Mouse (Mus musculus): ENCODE measurements at regions not wholly inside any gene's neighbourhood (a gene's known extent, or its start where the extent isn't known, plus 50 kb on each side); places are given as distances from the start of the nearest gene placed in this dataset.

DNA sequence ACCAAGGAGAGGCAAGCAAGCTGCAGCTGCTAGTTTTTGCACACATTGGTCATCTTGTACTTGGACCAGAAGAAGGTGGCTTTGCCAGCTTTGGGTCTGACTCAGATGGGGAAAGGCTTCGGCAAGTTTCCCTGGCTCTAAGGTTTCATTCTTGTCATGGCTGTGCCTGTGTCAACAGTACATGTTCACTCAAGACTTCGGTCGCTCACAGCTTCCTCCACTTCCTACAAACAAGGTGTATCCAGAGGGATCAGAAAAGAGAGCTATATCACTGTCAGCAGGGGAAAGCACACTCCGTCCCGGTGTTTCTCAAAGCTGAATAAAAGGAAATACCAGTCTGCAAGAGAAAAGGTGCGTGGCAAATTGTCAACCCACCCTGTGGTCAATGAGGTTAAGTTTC is 86.2 kb upstream of the Elovl6 start:
- no peak for DNase-seq (ENCODE audit: low spot score in 2 of 2)

DNA sequence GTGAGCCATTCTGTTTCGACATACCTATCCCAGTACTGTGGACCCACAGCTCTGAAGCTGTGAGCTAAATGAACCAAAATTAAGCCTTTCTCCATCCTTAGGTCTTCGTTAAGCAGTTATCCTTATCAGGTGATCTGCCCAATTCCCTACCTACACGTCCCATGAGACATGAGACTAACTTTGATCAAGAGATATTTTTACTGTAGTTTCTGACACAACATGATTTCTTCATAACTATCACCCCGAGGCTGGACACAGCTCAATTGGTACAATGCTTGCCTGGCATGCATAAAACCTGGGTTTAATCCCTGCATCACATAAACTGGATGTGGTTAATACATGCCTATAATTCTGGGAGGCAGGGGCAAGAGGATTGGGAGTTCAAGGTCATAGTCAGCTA is 82.2 kb upstream of the Elovl6 start:
- no peak for DNase-seq (ENCODE audit: low spot score in 2 of 2)

DNA sequence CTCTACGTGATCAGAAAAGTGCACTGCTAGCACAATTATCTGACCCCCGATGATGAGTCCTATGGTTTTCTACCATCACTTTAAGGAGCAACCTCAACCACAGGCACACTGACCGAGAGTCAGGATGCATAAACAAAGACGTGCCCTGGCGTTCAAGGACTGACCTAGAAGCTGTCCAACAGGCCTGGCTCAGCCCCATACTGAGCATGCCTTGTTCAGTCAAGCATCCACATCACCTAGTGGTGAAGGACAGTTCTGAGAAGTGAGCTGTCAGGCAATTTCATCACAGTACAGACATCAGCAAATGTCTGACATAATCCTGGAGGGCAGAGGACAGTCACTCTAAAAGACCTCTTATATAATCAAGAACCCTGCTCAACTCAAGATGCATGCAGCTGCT is 81.5 kb upstream of the Elovl6 start:
- no peak for DNase-seq (ENCODE audit: low spot score in 2 of 2)

DNA sequence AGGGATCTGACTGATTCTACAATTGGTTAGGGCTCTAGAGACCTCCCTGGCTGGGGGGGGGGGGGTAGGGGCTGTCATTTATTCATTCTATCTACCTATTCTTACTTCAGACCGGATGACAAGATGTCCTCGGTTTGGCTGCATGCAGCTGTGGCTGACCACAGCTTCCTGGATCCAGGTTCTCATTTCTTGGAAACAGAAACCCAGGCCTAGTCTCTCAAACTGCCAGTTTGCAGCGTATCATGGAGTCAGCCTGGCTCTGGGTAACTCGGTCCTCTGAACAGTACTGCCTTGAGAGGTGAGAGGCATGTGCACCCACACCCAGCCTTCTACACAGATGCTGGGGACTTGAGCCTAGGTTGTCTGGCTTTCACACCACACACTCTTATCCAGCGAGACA is 62.1 kb upstream of the Elovl6 start:
- DNase-seq (ENCODE audit: low spot score in 2 of 2), result no peak

DNA sequence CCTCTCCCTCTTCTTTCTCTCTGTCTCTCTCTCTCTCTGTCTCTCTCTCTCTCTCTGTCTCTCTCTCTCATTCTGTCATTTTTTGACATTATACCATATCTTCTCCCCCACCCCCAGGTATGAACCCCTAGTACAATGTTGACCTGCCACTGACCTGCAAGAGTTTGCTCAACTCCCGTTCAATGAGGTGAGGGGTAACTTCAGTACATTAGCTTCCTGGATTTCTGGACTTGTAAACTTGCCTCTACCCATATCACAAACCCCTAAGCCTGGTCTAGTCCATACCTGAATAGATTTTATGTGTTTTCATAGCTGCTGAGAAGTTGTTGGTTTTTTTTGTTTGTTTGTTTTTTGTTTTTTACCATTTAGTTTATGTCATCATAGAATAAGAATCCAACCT is 60.8 kb upstream of the Elovl6 start:
- no peak for DNase-seq (ENCODE audit: low spot score in 2 of 2)

DNA sequence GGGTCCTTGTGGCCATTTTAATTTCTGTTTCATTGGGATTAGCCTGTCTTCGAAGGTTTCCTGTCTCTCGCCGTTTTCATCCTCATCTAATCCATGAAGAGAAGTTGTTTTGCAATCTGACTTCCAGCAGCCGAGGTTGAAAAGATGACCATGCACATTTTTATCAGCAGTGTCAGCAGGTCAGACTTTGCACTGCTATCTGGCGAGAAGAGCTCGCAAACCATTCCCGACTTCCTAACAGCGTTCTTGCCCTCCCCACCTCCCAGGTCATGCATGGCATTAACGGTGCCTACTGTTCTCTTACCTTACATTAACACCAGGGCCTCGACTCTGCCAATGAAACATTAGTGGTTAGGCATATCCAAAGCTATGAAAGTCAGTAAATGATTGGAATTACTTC is 60.1 kb upstream of the Elovl6 start:
- no peak for DNase-seq (ENCODE audit: low spot score in 2 of 2)

DNA sequence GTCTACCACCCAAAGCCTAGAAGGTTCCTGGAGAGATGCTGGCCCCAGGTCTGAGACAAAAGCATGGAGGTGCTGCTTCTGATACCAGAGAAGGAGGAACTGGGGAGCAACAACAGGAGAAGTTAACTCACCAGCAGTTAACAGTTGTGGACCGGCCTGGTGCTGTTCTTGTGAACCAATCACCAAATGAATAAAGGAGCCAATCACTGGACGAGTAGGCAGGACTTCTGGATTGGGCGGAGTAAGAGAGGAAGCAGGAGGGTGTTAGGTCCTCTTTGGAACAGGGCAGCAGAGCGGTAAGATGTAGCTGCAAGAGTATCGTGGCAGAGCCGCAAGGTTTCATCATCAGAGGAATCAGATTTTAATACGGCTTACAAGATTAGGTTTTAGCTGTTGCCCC is 57.7 kb upstream of the Elovl6 start:
- no peak for DNase-seq (ENCODE audit: low spot score in 2 of 2)

DNA sequence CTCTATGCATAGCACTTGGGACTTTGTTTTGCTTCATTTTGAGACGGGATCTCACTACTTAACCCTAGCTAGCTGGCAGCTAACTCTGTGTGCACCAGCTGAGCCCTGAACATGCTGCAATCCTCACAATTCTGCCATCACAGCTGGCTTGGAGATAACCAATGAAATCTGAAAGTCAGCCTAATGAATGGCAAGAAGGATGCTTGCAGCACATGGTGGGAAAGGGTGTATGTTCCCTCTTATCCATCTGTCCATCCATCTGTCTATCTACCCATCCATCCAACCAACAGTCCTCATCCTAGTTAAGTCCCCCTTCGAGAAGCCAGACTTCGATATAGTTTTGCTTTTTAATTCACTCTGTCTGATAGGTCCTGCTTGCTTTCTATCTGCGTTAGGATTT is 55.9 kb upstream of the Elovl6 start:
- DNase-seq (ENCODE audit: low spot score in 2 of 2), result no peak

DNA sequence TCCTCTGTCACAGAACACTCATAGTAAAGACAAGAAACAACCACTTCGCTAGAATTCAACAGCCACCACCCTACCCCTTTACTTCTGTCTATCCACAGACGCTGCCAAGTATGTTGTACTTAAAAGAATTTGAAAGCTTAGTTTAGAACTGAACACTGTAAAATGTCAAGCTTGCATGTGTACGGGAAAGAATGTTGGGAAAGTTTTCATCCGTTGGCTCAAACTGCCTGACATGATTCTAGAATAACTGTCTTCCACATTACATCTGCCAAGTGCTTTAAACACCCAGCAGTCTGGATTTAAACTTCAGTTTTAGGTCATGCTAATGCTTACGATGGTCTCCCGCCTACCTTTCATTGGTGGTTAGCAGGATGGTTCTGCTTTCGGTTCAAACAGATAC is 54.1 kb upstream of the Elovl6 start:
- DNase-seq (ENCODE audit: low spot score in 2 of 2), result no peak

DNA sequence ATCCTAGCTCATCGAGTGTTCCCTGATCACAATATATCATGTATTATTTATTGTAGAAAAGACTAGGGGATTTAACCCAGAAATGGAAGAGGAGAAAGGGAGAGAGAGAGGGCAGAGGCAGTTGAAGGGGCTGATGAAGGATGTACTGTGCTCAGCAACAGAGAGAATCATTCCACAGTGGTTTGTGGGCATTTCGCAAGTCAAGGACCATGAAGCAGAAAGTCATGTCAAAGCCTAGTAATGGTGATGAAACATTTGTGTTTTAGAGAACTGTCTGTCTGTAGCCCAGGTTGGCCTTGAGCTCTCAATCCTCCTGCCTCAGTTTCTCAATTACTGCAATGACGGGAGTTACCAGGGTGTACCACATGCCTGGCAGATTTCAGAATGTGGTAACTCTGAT is 50.9 kb upstream of the Elovl6 start:
- no peak for DNase-seq (ENCODE audit: low spot score in 2 of 2)
